Mouse (Mus musculus) MEL (cell line): ENCODE results near the gene Tle1.

Experiments
- CHD2 ChIP-seq: IDR thresholded peaks from 2 replicates; pipeline ENCODE4 v1.6.1; 2011; ENCODE audit warnings: low read length, improper control_type of control experiment
- CTCF ChIP-seq, 3 experiments: IDR thresholded peaks in 2 of 3; conservative IDR thresholded peaks in 1 of 3; 2 replicates each; pipeline ENCODE4 v1.5.1; 2011 to 2012; ENCODE audit warnings: low read length in 3 of 3, low read depth in 2 of 3, mild to moderate bottlenecking in 2 of 3, improper control_type of control experiment in 1 of 3, inconsistent platforms in 1 of 3, mixed read lengths in 1 of 3, moderate library complexity in 1 of 3; ENCODE audit not compliant: control insufficient read depth in 1 of 3, insufficient read depth in 1 of 3, poor library complexity in 1 of 3, severe bottlenecking in 1 of 3
- EP300 ChIP-seq, 2 experiments: IDR thresholded peaks; 2 replicates each; pipeline ENCODE4 v1.6.1; 2011; ENCODE audit warnings: improper control_type of control experiment in 2 of 2, low read length in 2 of 2, low read depth in 1 of 2, mild to moderate bottlenecking in 1 of 2
- GABPA ChIP-seq: IDR thresholded peaks from 2 replicates; pipeline ENCODE4 v1.6.1; 2012; ENCODE audit warnings: low read depth, mild to moderate bottlenecking, inconsistent platforms, low read length, improper control_type of control experiment, moderate library complexity
- GATA1 ChIP-seq: IDR thresholded peaks from 2 replicates; pipeline ENCODE4 v1.6.1; 2011; ENCODE audit warnings: low read depth, low read length, improper control_type of control experiment
- MAZ ChIP-seq: IDR thresholded peaks from 2 replicates; pipeline ENCODE4 v1.6.1; 2012; ENCODE audit warnings: low read depth, mild to moderate bottlenecking, inconsistent platforms, low read length, improper control_type of control experiment
- MYB ChIP-seq: IDR thresholded peaks from 2 replicates; pipeline ENCODE4 v1.6.1; 2011; ENCODE audit warnings: mild to moderate bottlenecking, low read depth, low read length, improper control_type of control experiment
- MYC ChIP-seq: IDR thresholded peaks from 2 replicates; pipeline ENCODE4 v1.6.1; 2011; ENCODE audit warnings: low read depth, mild to moderate bottlenecking, low read length, improper control_type of control experiment, moderate library complexity
- POLR2A ChIP-seq, 2 experiments: IDR thresholded peaks; 2 replicates each; pipeline ENCODE4 v1.6.1; 2011 to 2012; ENCODE audit warnings: low read length in 2 of 2, mild to moderate bottlenecking in 2 of 2, control low read depth in 1 of 2, improper control_type of control experiment in 1 of 2, low read depth in 1 of 2, moderate library complexity in 1 of 2; ENCODE audit not compliant: control insufficient read depth in 1 of 2, insufficient read depth in 1 of 2, poor library complexity in 1 of 2
- RAD21 ChIP-seq: IDR thresholded peaks from 2 replicates; pipeline ENCODE4 v1.6.1; 2011; ENCODE audit warnings: mild to moderate bottlenecking, low read depth, low read length, improper control_type of control experiment
- SIN3A ChIP-seq: IDR thresholded peaks from 2 replicates; pipeline ENCODE4 v1.6.1; 2012; ENCODE audit warnings: low read length, improper control_type of control experiment, inconsistent platforms
- TCF12 ChIP-seq: IDR thresholded peaks from 2 replicates; pipeline ENCODE4 v1.6.1; 2014; ENCODE audit warnings: low read depth, mild to moderate bottlenecking, inconsistent platforms, low read length, improper control_type of control experiment, moderate library complexity
- ZNF384 ChIP-seq: IDR thresholded peaks from 2 replicates; pipeline ENCODE4 v1.6.1; 2012; ENCODE audit warnings: low read depth, mild to moderate bottlenecking, inconsistent platforms, low read length, improper control_type of control experiment

GRCm38 (mm10) chr4:72166561-72166960 lies 34.2 kb downstream of the Tle1 start:
- TF ChIP-seq CTCF (IDR thresholded peaks at IDR 0.05 in 2 of 3, conservative IDR thresholded peaks at IDR 0.05 in 1 of 3; ENCODE audit: control insufficient read depth in 1 of 3, insufficient read depth in 1 of 3, low read depth in 2 of 3, low read length in 3 of 3, poor library complexity in 1 of 3, severe bottlenecking in 1 of 3) (no peak), SIN3A (no peak), MYB (no peak), MYC (no peak), TCF12 (no peak), EP300 (IDR thresholded peaks at IDR 0.05; ENCODE audit: low read depth in 1 of 2, low read length in 2 of 2) (no peak), POLR2A (IDR thresholded peaks at IDR 0.05; ENCODE audit: control insufficient read depth in 1 of 2, insufficient read depth in 1 of 2, low read depth in 1 of 2, low read length in 2 of 2, poor library complexity in 1 of 2) (no peak), CHD2 (no peak), GATA1 (no peak), MAZ (no peak), RAD21 (no peak), ZNF384 (no peak), GABPA (no peak)
